Mouse (Mus musculus): ENCODE data around the gene Pik3cd.
A peak's percentile ranks its signal among the peaks of the same experiment; 100 is the strongest.

GRCm38 (mm10) chr4:149723855-149724731 lies 21.7 kb upstream of the Pik3cd start:
- TF ChIP-seq CTCF (IDR thresholded peaks at IDR 0.05; ENCODE audit: borderline replicate concordance, control insufficient read depth, extremely low read depth, insufficient read depth, low read length, poor library complexity) (peak; percentile 69; the same call in 1 of the 2 replicates), POLR2A (IDR thresholded peaks at IDR 0.05; ENCODE audit: control insufficient read depth, extremely low read depth, insufficient read depth, low read length, poor library complexity) (no peak)

Data from thymus, adult 2 months (tissue).